Mouse (Mus musculus): ENCODE data around the gene Syt3. TPM values are rescaled to one million over a fixed set of nuclear protein-coding genes. Genes with fewer than 3 reads are reported as not detected.

Gene Syt3
- polyA plus RNA-seq, 1 experiment from 2014 or later, result 3.2 TPM

DNA sequence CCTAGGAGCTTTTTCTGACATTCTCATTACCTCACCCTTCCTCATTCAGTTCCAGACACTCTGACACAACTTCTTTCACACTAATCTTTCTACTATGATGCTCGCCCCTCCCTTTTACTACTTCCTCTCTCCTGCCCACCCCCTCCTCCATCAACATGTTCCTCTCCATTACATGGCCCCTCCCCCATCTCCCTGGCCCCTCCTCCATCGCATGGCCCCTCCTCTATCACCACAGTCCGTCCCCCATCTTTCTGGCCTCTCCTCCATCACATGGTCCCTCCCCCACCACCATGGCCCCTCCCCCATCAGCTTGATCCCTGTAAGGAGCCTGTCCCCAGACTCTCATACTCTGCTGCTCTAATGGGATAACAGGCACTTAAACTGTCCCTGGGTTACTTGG, 34.9 kb upstream of the Syt3 start:
- Histone ChIP-seq H3K4me2 (no peak overlapping the region), H3K27ac (no peak overlapping the region), H3K4me1 (peaks cover 37% of the 10 kb centered on the region), H3K4me3 (no peak overlapping the region), H3K36me3 (peaks cover 18% of the 10 kb centered on the region), H3K9ac (no peak overlapping the region), H3K27me3 (peaks cover 73% of the 10 kb centered on the region), H3K9me3 (no peaks in the 10 kb centered on the region)
- WGBS, result 21% methylated on average over 3 of the region's 3 CpGs
- no peak for ATAC-seq (ENCODE audit: insufficient number of reproducible peaks, low FRiP score, low TSS enrichment, low read depth)

DNA sequence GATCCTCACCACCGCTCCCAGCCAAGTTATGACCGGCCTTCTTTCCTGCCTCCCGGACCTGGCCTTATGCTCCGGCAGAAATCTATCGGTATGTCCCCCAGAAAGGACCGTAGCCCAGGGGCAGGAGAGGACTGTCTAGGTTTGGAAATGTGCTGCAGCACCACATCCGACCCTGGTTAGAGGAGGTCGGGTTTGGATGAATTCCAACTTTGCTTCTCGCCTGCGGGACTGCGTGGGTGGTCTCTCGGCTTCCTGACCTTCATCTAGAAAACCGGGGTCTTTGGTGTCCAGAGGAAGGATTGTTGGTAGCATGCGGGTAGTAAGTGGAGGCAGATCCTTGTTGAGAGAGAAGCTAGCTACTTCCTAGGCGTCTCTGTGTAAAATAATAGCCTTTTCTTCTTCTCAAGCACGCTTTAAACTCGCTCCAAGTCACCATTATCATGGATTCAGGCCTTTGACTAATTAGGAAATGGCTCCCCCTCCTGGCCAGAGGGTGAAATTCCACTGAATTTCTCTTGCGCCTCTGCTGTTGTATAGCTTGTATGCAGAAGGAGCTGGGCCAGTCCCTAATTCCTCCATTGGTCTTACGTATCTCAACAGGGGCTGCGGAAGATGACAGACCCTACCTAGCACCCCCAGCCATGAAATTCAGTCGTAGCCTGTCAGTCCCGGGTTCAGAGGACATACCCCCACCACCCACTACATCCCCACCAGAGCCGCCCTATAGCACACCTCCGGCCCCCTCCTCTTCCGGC, 32.8 kb upstream of the Syt3 start:
- H3K27me3 ChIP-seq, result peaks cover 84% of the 10 kb centered on the region
- H3K4me3 ChIP-seq, result peak overlapping the region; percentile 24
- peak overlapping the region; percentile 47 for H3K4me2 ChIP-seq
- H3K9me3 ChIP-seq, result no peaks in the 10 kb centered on the region
- H3K9ac ChIP-seq, result no peak overlapping the region
- H3K27ac ChIP-seq, result no peak overlapping the region
- peaks cover 41% of the 10 kb centered on the region for H3K4me1 ChIP-seq
- WGBS, result 3% methylated on average over 25 of the region's 25 CpGs
- peaks cover 6% of the 10 kb centered on the region; the same call in 1 of the 2 replicates for H3K36me3 ChIP-seq
- 0 out of 2 replicates have a peak, but pooled peaks have one; percentile 21 for ATAC-seq (ENCODE audit: insufficient number of reproducible peaks, low FRiP score, low TSS enrichment, low read depth)

- no peak for ATAC-seq (ENCODE audit: insufficient number of reproducible peaks, low FRiP score, low TSS enrichment, low read depth)
- WGBS, result 3% methylated on average over 70 of the region's 71 CpGs
- Histone ChIP-seq H3K9ac (0 out of 2 replicates have a peak overlapping the region, but pooled peaks have one; percentile 14), H3K36me3 (no peaks in the 10 kb centered on the region), H3K9me3 (no peaks in the 10 kb centered on the region), H3K27me3 (peaks cover 88% of the 10 kb centered on the region), H3K4me2 (peak overlapping the region; percentile 33), H3K27ac (no peak overlapping the region), H3K4me3 (peak overlapping the region; percentile 23), H3K4me1 (peaks cover 47% of the 10 kb centered on the region)
Measured at GRCm38 (mm10) chr7:44351881-44352749, 31.8 kb upstream of the Syt3 start.

GRCm38 (mm10) chr7:44352750-44353600, 30.9 kb upstream of the Syt3 start:
- Histone ChIP-seq H3K4me2 (peak overlapping the region; percentile 33), H3K27me3 (peaks cover 88% of the 10 kb centered on the region), H3K36me3 (no peaks in the 10 kb centered on the region), H3K4me1 (peaks cover 55% of the 10 kb centered on the region), H3K9me3 (no peaks in the 10 kb centered on the region), H3K27ac (no peak overlapping the region), H3K4me3 (peak overlapping the region; percentile 23), H3K9ac (no peak overlapping the region)
- ATAC-seq (ENCODE audit: insufficient number of reproducible peaks, low FRiP score, low TSS enrichment, low read depth), result no peak
- 2% methylated on average over 67 of the region's 71 CpGs for WGBS

DNA sequence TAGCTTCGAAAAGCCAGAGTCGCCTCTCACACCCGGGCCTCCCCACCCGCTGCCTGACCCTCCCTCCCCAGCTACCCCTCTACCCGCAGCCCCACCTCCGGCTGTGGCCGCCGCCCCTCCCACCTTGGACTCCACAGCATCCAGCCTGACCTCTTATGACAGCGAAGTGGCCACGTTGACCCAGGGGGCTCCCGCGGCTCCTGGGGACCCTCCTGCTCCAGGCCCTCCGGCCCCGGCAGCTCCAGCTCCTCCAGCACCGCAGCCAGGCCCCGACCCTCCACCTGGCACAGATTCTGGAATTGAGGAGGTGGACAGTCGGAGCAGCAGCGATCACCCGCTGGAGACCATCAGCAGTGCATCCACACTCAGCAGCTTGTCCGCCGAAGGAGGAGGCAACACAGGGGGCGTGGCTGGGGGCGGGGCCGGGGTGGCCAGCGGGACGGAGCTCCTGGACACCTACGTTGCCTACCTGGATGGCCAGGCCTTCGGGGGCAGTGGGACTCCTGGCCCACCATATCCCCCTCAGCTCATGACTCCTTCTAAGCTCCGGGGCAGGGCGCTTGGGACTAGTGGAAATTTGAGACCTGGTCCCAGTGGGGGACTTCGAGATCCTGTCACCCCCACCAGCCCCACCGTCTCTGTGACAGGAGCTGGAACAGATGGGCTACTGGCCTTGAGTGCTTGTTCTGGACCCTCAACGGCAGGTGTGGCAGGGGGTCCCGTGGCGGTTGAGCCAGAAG, 30.1 kb upstream of the Syt3 start:
- Histone ChIP-seq H3K4me1 (peaks cover 57% of the 10 kb centered on the region), H3K9ac (no peak overlapping the region)

GRCm38 (mm10) chr7:44355411-44355810, 28.5 kb upstream of the Syt3 start:
- H3K9ac ChIP-seq, result no peak overlapping the region
- no peaks in the 10 kb centered on the region for H3K36me3 ChIP-seq
- 75% methylated on average over 6 of the region's 6 CpGs for WGBS
- ATAC-seq (ENCODE audit: insufficient number of reproducible peaks, low FRiP score, low TSS enrichment, low read depth), result no peak
- no peaks in the 10 kb centered on the region for H3K9me3 ChIP-seq
- peaks cover 93% of the 10 kb centered on the region for H3K27me3 ChIP-seq
- H3K4me1 ChIP-seq, result peaks cover 72% of the 10 kb centered on the region
- H3K4me2 ChIP-seq, result no peak overlapping the region
- no peak overlapping the region for H3K4me3 ChIP-seq
- H3K27ac ChIP-seq, result no peak overlapping the region

More for the DNA sequence above, 30.1 kb upstream of the Syt3 start:
- Histone ChIP-seq H3K9me3 (no peaks in the 10 kb centered on the region), H3K27me3 (peaks cover 90% of the 10 kb centered on the region), H3K4me3 (peak overlapping the region; percentile 23), H3K27ac (no peak overlapping the region), H3K36me3 (no peaks in the 10 kb centered on the region), H3K4me2 (peak overlapping the region; percentile 33)
- no peak for ATAC-seq (ENCODE audit: insufficient number of reproducible peaks, low FRiP score, low TSS enrichment, low read depth)
- WGBS, result 1% methylated on average over 35 of the region's 35 CpGs

DNA sequence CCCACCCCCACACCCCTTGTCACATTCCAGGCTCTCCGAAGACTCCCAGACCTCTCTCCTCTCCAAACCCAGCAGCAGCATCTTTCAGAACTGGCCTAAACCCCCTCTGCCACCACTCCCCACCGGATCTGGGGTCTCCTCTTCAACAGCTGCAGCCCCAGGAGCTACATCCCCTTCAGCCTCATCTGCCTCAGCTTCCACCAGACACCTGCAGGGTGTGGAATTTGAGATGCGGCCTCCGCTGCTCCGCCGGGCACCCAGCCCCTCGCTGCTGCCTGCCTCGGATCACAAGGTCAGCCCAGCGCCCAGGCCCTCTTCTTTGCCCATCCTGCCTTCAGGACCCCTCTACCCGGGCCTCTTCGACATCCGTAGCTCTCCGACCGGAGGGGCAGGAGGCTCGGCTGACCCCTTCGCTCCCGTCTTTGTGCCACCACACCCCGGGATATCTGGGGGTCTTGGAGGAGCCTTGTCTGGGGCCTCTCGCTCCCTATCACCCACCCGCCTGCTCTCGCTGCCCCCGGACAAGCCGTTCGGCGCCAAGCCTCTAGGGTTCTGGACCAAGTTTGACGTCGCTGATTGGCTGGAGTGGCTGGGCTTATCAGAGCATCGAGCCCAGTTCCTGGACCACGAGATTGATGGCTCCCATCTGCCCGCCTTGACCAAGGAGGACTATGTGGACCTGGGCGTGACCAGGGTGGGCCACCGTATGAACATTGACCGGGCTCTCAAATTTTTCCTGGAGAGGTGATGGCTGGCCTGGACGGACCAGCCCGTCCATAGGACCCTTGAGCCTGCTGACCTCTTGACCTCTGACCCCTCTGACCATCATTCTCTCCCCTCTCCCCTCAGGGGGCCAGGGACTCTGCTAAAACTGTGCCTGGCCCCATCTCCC, 27.1 kb upstream of the Syt3 start:
- ATAC-seq (ENCODE audit: insufficient number of reproducible peaks, low FRiP score, low TSS enrichment, low read depth), result no peak
- Histone ChIP-seq H3K4me3 (no peak overlapping the region), H3K9me3 (no peaks in the 10 kb centered on the region), H3K36me3 (no peaks in the 10 kb centered on the region), H3K4me2 (no peak overlapping the region), H3K9ac (no peak overlapping the region), H3K27me3 (peaks cover 91% of the 10 kb centered on the region), H3K27ac (no peak overlapping the region), H3K4me1 (peaks cover 64% of the 10 kb centered on the region)
- 2% methylated on average over 35 of the region's 35 CpGs for WGBS

GRCm38 (mm10) chr7:44357531-44357930, 26.4 kb upstream of the Syt3 start:
- Histone ChIP-seq H3K4me3 (no peak overlapping the region), H3K4me2 (no peak overlapping the region), H3K27ac (no peak overlapping the region), H3K4me1 (peaks cover 57% of the 10 kb centered on the region), H3K27me3 (peaks cover 91% of the 10 kb centered on the region), H3K9ac (no peak overlapping the region), H3K36me3 (no peaks in the 10 kb centered on the region), H3K9me3 (no peaks in the 10 kb centered on the region)
- ATAC-seq (ENCODE audit: insufficient number of reproducible peaks, low FRiP score, low TSS enrichment, low read depth), result no peak
- 12% methylated on average over 10 of the region's 10 CpGs for WGBS

GRCm38 (mm10) chr7:44358012-44358411, 25.9 kb upstream of the Syt3 start:
- no peak for ATAC-seq (ENCODE audit: insufficient number of reproducible peaks, low FRiP score, low TSS enrichment, low read depth)
- 14% methylated on average over 5 of the region's 5 CpGs for WGBS
- peaks cover 52% of the 10 kb centered on the region for H3K4me1 ChIP-seq

DNA sequence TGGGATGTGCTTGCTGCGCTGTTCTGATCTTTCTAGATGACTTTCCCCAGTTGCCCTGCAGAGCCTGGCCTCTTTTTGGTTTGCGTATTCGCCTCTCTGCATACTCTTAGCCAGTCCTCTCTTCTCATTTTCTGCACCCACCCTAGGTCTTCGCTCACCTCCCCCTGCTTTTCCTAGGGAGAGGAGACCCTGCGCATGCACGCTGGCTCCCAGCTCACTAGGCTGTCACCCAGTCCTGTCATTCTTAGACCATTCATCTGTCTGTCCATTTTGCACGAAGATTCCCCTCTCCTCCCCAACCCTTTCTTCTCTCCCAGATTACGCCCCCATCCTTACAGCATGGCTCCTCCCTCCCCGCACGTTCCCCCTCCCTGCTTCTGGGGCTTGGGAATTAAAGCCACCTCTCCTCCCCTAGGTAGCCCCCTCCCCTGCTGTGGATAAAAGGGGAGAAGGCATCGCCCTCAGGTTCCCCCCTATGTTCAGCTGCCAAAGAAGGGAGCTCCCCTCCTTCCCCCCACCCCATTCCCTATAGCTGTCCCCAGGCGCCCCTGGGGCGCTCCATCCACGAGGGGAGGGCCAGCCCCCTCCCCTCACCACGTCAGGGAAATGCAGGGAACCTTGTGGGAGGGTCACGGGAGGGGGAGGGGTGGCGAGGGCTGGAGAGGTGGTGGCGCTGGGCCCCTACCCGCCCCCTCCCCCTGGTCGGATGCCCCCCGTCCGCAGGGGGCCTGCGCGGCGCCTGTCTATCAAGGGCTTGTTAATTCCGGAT, 24.8 kb upstream of the Syt3 start:
- no peaks in the 10 kb centered on the region for H3K9me3 ChIP-seq
- 6% methylated on average over 18 of the region's 26 CpGs for WGBS
- no peak for ATAC-seq (ENCODE audit: insufficient number of reproducible peaks, low FRiP score, low TSS enrichment, low read depth)
- no peaks in the 10 kb centered on the region for H3K36me3 ChIP-seq
- peak overlapping the region; percentile 92 for H3K4me2 ChIP-seq
- no peak overlapping the region for H3K27ac ChIP-seq
- H3K9ac ChIP-seq, result no peak overlapping the region
- peaks cover 42% of the 10 kb centered on the region for H3K4me1 ChIP-seq
- peaks cover 88% of the 10 kb centered on the region for H3K27me3 ChIP-seq
- peak overlapping the region; percentile 50 for H3K4me3 ChIP-seq

More at GRCm38 (mm10) chr7:44358012-44358411, 25.9 kb upstream of the Syt3 start:
- Histone ChIP-seq H3K9me3 (no peaks in the 10 kb centered on the region), H3K27me3 (peaks cover 91% of the 10 kb centered on the region), H3K27ac (no peak overlapping the region), H3K4me3 (no peak overlapping the region), H3K36me3 (no peaks in the 10 kb centered on the region), H3K9ac (no peak overlapping the region), H3K4me2 (no peak overlapping the region)
